Mouse (Mus musculus) liver, embryonic 13.5 days (tissue): ENCODE data around the gene Tmem53. TPM values are rescaled to one million over a fixed set of nuclear protein-coding genes. Genes with fewer than 3 reads are reported as not detected.
A peak's percentile ranks its signal among the peaks of the same experiment; 100 is the strongest.

Experiments
- ATAC-seq: fragments of 200-750 bp; cut with Nextera tagmentation; 2 replicates; pipeline ENCODE4 v1.8.0; 2017; ENCODE audit warnings: low read depth, mild to moderate bottlenecking, moderate number of reproducible peaks, moderate library complexity
- DNase-seq: peaks from one replicate; pipeline ENCODE4 v3.0.0; 2022
- H3K27ac ChIP-seq: fragments of 300-500 bp; sonication (generic); 2 replicates; pipeline ENCODE4 v1.5.1; 2015; ENCODE audit warnings: moderate library complexity, mild to moderate bottlenecking, inconsistent platforms
- H3K27me3 ChIP-seq: fragments of 300-500 bp; sonication (generic); 2 replicates; pipeline ENCODE4 v1.6.1; 2015; ENCODE audit warnings: mild to moderate bottlenecking, inconsistent platforms
- H3K36me3 ChIP-seq: fragments of 300-500 bp; sonication (generic); 2 replicates; pipeline ENCODE4 v1.6.1; 2015; ENCODE audit warnings: mild to moderate bottlenecking, inconsistent platforms
- H3K4me1 ChIP-seq: fragments of 300-500 bp; sonication (generic); replicated peaks from 2 replicates; pipeline ENCODE4 v1.6.1; 2015; ENCODE audit warnings: inconsistent platforms
- H3K4me2 ChIP-seq: fragments of 300-500 bp; sonication (generic); 2 replicates; pipeline ENCODE4 v1.6.1; 2015; ENCODE audit warnings: inconsistent platforms, mild to moderate bottlenecking, moderate library complexity
- H3K4me3 ChIP-seq: fragments of 300-500 bp; sonication (generic); replicated peaks from 2 replicates; pipeline ENCODE4 v1.5.1; 2015; ENCODE audit warnings: mild to moderate bottlenecking, inconsistent platforms
- H3K9ac ChIP-seq: fragments of 300-500 bp; sonication (generic); 2 replicates; pipeline ENCODE4 v1.6.1; 2015; ENCODE audit warnings: mild to moderate bottlenecking, inconsistent platforms
- H3K9me3 ChIP-seq: fragments of 300-500 bp; sonication (generic); replicated peaks from 2 replicates; pipeline ENCODE4 v1.6.1; 2016; ENCODE audit warnings: inconsistent platforms
- WGBS: fragments of 180-500 bp; shearing (Covaris S2); methylation state at CpG from one replicate; pipeline ENCODE4 v1.1.7; 2015; ENCODE audit not compliant: insufficient replicate concordance; 5-methylcytosine and 5-hydroxymethylcytosine counted together
- polyA plus RNA-seq: library from polyadenylated mRNA; unstranded; fragments of >200 nt; fragmentation: Nextera tagmentation; extraction: Ambion mirVana; gene quantifications from 2 replicates; pipeline ENCODE4 v1.2.1, GENCODE M21; 2015

The Tmem53 gene
- polyA plus RNA-seq, 1 experiment from 2014 or later: 3.5 TPM

DNA sequence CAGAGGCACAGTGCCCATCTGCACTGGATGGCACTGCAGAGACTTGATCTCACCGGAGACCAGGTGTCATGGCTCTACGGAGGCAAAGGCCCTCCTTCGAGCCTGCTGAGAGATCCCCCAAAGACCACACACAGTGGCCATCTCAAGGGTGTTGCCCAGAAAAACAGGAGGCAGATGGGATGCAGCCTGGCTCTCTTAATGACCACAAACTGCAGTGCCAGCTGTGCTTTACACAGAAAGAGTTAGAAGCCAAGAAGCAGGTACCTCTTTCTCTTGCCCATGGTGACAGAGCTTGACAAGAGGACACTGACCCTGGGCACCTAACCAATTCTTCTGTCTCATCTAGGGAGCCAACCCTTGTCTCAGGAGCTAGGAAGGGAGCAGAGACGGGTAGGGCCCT, 32.6 kb downstream of the Tmem53 start:
- H3K9me3 ChIP-seq: no peaks in the 10 kb centered on the region
- WGBS: 77% methylated on average over 4 of the region's 4 CpGs
- DNase-seq: no peak
- H3K9ac ChIP-seq: 0 out of 2 replicates have a peak overlapping the region, but pooled peaks have one; percentile 7
- no peak for ATAC-seq
- peak overlapping the region; percentile 10; the same call in 1 of the 2 replicates for H3K27ac ChIP-seq
- no peaks in the 10 kb centered on the region for H3K27me3 ChIP-seq
- no peak overlapping the region for H3K4me3 ChIP-seq
- H3K36me3 ChIP-seq: peaks cover 86% of the 10 kb centered on the region
- peaks cover 40% of the 10 kb centered on the region for H3K4me1 ChIP-seq
- no peak overlapping the region for H3K4me2 ChIP-seq

DNA sequence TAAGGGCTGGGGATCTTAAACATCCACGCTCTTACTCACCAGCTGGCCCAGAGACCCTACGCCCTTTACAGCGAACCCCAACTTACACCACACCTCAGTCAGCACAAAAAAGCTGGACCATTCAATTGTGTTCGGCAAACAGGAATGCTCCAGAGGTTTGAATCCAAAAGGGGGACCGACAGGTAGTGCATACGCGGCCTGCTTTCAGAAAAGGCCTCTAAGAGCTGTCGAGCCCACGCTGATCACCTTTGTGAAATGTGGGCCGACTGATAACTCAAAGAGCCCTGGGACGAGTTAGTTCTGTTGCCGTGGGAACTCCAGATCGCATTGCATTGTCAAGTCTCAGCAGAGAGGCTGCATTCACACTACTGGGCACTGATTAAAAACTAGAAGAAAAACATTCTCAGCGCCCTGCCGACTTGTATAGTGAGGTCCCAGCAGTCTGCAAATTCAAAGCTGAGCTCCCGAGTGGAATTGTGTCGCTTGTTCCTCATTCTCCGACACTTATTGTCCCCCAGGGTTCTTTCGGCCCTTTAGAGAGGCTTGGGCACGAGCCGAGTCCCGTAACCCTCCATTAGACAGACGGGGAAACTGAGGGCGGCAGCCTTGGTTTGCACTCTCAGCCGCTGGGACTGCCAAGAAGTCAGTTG, 36.7 kb downstream of the Tmem53 start:
- peak overlapping the region; percentile 87 for H3K4me2 ChIP-seq
- ATAC-seq (peak; percentile 41), DNase-seq (peak; percentile 29)
- H3K4me3 ChIP-seq: peak overlapping the region; percentile 83
- peak overlapping the region; percentile 93 for H3K27ac ChIP-seq
- 19% methylated on average over 25 of the region's 25 CpGs for WGBS
- peaks cover 45% of the 10 kb centered on the region for H3K36me3 ChIP-seq
- peak overlapping the region; percentile 72 for H3K9ac ChIP-seq
- H3K9me3 ChIP-seq: no peaks in the 10 kb centered on the region
- no peaks in the 10 kb centered on the region for H3K27me3 ChIP-seq
- H3K4me1 ChIP-seq: peaks cover 50% of the 10 kb centered on the region

DNA sequence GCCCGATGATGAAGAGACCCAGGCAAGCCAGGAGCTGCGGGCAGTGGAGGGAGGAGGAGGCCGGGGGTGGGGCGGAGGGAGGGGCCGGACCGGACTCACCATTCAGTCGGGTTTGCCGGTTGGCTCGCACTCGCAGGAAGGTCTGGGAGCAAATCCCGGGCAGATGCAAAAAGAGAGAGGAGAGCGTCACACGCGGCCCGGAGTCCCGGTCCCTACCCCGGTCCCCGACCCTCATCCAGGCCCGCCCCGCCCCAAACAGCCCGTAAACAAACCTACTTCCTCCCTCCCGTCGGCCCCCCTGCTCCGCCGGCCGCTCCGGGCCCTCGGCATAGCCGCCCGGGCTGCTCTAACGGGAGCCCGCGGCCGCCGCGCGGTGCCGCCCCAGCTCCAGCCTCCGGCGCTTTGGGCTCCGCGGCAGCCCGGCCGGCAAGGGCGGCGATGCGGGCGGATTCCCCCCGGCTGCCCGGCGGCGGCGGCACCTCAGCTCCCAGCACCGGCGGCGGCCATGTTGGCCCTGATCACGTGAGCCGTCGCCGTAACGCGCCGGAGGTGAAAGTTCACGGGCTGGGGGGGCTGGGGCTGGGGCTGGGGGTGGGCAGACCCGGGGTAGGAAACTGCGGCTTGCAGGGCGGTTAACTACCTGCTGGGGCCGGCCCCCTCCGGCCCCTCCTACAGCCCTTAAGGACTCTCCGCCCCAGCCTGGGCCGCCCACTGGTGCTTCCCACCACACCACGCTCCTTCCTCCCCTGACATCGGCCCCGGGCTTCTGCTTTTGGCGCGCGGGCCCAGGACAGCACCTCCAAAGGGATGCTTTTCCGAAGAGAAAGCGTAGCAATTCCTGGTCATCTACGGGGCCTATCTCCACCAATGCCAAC, 37.4 kb downstream of the Tmem53 start:
- Histone ChIP-seq H3K9ac (peak overlapping the region; percentile 72), H3K27me3 (no peaks in the 10 kb centered on the region), H3K27ac (peak overlapping the region; percentile 93), H3K36me3 (peaks cover 38% of the 10 kb centered on the region), H3K9me3 (no peaks in the 10 kb centered on the region), H3K4me1 (peaks cover 42% of the 10 kb centered on the region), H3K4me3 (peak overlapping the region; percentile 83), H3K4me2 (peak overlapping the region; percentile 87)
- WGBS: under 1% methylated on average over 80 of the region's 80 CpGs
- DNase-seq (peak; percentile 67), ATAC-seq (peak; percentile 84)

DNA sequence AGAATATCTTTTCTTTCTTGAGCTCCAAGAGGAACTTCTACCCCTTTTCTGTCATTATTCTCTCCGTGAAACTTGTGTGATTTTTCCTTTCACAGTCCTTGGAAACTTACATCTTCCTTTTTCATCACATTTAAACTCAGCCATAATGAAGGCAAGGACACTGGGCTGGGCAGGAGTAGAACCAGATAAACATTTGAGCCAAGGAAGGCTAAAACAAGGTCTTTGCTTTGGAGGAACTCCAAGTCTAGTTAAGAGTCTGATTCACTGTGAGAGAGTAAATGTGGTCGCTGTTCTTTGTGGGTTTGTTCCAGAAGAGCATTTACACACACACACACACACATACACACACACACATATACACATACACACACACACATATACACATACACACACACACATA, 39.9 kb downstream of the Tmem53 start:
- DNase-seq: no peak
- Histone ChIP-seq H3K27ac (no peak overlapping the region), H3K27me3 (0 out of 2 replicates have a peak, but pooled peaks cover 5% of the 10 kb centered on the region), H3K4me2 (no peak overlapping the region), H3K4me1 (peaks cover 33% of the 10 kb centered on the region), H3K36me3 (peaks cover 12% of the 10 kb centered on the region), H3K4me3 (no peak overlapping the region), H3K9ac (no peak overlapping the region), H3K9me3 (no peaks in the 10 kb centered on the region)
- no peak for ATAC-seq
- 66% methylated on average over 2 of the region's 2 CpGs for WGBS

DNA sequence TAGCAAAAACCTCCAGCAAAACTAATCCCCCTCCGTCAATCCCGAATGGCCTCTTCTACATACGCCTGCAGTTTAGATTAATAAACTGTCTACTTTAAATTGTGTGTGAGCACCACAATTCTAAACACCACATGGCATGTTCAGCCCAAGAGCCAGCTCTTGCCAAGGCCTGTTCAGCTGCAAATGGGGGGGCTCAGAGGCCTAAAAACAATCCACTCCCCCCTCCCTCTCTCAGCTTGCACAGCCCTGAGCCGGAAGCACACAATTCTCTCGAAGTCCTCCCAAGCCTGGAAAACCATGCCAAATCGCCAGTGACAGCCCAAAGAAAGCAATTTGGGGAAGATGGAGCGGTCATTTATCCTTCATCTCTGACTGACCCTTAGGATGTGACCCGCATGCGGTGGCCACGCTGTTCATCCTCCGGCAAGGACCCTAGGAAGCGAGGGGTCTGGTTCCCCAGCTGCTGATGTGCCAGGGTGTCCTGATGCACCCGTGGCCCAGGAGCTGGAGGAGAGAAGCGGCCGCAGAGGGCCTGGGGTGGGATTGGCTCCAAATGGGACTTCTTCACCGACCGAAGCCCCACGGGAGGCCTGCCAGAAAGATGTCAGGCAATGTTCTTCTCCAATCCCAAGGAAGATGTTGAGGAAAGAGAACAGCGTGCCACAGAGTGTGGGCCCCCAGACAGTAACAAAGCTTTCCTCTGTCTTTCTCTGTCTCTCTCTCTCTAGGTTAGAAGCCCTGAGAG, 45.3 kb downstream of the Tmem53 start:
- Histone ChIP-seq H3K9ac (no peak overlapping the region), H3K9me3 (no peaks in the 10 kb centered on the region), H3K4me2 (no peak overlapping the region), H3K27me3 (peaks cover 39% of the 10 kb centered on the region), H3K36me3 (no peaks in the 10 kb centered on the region), H3K27ac (no peak overlapping the region), H3K4me3 (no peak overlapping the region), H3K4me1 (no peaks in the 10 kb centered on the region)
- ATAC-seq: no peak
- WGBS: 82% methylated on average over 19 of the region's 19 CpGs
- DNase-seq: no peak

DNA sequence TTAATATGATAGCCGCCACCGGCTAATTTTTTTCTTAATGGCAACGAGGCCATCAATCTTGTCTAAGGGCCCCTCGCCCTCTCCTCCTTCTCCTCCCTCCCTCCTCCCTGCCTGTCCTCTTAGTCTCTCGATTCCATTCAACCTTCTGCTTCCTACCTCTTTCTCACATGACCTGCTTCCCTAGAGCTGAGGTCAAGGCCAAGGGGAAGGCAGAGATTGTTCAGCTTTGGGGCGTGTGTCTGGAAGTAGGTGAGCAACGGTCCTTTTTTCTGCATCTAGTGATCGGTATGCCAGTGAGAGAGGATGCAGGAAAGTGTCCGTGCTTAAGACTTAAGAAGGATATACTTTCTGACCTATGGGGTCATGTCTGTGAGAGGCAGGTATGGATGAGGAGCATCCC, 46.1 kb downstream of the Tmem53 start:
- H3K27me3 ChIP-seq: peaks cover 47% of the 10 kb centered on the region
- H3K4me2 ChIP-seq: no peak overlapping the region
- DNase-seq (no peak), ATAC-seq (no peak)
- 69% methylated on average over 9 of the region's 9 CpGs for WGBS
- no peak overlapping the region for H3K27ac ChIP-seq
- no peaks in the 10 kb centered on the region for H3K36me3 ChIP-seq
- no peaks in the 10 kb centered on the region for H3K9me3 ChIP-seq
- no peak overlapping the region for H3K4me3 ChIP-seq
- no peaks in the 10 kb centered on the region for H3K4me1 ChIP-seq
- H3K9ac ChIP-seq: no peak overlapping the region

DNA sequence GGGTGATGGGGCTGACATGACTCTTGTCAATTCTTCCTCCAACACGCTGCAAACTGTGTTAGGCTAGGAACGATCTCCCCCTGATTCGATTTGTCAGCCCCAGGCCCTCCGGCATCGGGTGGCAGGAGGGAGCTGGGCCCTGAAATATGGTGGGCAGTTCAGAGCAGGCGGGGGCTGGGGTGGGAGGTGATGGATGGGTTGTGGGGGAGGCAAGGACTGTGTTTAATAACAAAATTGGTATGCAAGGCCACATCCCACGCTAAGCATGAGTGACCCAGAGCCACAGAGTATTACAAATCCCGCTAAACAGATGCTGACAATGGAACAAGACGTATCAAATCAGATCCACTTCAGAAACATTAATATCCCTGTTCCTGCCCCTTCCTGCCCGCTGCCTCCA, 48.2 kb downstream of the Tmem53 start:
- DNase-seq: no peak
- Histone ChIP-seq H3K9me3 (no peaks in the 10 kb centered on the region), H3K27me3 (peaks cover 68% of the 10 kb centered on the region), H3K4me1 (peaks cover 17% of the 10 kb centered on the region), H3K27ac (no peak overlapping the region), H3K4me2 (no peak overlapping the region), H3K36me3 (no peaks in the 10 kb centered on the region), H3K4me3 (no peak overlapping the region), H3K9ac (no peak overlapping the region)
- WGBS: 76% methylated on average over 10 of the region's 10 CpGs
- ATAC-seq: no peak

DNA sequence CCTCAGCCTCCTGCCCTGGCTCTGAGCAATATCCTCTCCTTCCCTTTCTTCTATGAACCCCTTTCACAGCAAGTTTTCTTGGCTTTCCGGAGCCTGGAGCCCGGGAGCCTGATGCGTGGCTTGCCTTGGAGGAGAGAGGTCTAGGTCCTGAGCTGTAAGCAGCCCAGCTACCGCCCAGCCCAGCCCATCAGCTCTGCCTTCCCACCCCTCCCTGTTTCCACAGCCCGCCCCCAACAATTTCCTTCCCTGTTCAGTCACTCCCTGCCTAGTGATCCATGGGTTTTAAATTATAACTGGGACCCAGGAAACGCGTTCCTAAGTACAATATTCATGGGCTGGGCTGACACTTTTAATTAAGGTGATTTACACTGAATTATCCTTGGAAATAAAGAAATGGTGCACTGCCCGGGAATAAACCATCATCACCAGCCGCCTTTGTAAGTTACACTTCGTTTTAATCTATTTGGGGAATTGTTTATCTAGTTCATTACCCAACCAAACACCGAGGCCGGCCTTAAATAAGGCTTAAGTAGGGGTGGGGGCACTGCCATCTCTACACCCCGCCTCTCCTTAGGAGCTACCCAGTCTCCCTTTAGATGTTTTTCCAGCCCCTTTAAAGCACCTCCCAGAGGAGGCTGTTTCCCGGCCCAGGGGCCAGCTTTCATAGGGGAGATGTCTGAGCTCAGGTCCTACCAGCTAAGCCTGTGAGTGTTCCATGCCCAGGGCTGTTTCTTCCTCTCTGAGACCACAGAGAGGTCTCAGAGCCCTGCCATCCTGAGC, 50.5 kb downstream of the Tmem53 start:
- no peak overlapping the region for H3K4me3 ChIP-seq
- H3K36me3 ChIP-seq: no peaks in the 10 kb centered on the region
- 47% methylated on average over 14 of the region's 14 CpGs for WGBS
- peaks cover 17% of the 10 kb centered on the region for H3K4me1 ChIP-seq
- H3K27me3 ChIP-seq: peaks cover 86% of the 10 kb centered on the region
- H3K9me3 ChIP-seq: no peaks in the 10 kb centered on the region
- no peak overlapping the region for H3K27ac ChIP-seq
- DNase-seq (no peak), ATAC-seq (no peak)
- no peak overlapping the region for H3K9ac ChIP-seq
- H3K4me2 ChIP-seq: no peak overlapping the region

DNA sequence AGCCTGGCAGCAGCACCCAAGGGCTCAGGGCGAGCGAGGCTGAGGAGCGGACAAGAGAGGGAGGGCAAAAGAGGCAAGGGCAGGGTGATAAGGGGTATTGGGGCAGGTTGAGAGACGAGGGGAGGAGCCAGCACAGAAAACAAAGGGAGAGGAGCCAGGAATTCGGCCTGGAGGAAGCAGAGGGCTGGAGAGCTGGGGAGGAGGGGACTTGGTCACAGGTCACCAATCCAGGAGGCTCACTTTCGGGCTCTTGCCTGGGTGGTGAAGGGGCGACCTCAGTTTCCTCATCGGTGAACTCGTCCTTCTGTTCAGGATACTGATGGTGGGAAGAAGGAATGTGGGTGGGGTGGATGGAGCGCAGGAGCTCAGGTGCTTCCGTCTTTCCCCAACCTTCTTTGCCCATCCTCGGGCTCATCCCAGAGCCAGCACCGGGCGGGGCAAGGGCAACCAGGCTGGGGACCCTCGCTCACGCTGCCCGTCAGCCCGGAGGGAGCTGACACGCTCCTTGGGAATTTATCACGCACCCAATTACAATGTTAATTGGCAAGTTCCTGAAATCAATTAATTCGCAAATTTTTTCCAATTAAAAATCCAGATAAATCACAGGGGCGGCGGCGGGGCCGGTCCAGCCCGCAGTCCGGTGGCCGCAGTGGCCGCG, 52.0 kb downstream of the Tmem53 start:
- ATAC-seq (no peak), DNase-seq (no peak)
- no peaks in the 10 kb centered on the region for H3K36me3 ChIP-seq
- H3K27me3 ChIP-seq: peaks cover 86% of the 10 kb centered on the region
- no peak overlapping the region for H3K27ac ChIP-seq
- 25% methylated on average over 30 of the region's 30 CpGs for WGBS
- peak overlapping the region; percentile 68 for H3K4me2 ChIP-seq
- peak overlapping the region; percentile 49 for H3K4me3 ChIP-seq
- peaks cover 17% of the 10 kb centered on the region for H3K4me1 ChIP-seq
- peak overlapping the region; percentile 15 for H3K9ac ChIP-seq
- no peaks in the 10 kb centered on the region for H3K9me3 ChIP-seq

DNA sequence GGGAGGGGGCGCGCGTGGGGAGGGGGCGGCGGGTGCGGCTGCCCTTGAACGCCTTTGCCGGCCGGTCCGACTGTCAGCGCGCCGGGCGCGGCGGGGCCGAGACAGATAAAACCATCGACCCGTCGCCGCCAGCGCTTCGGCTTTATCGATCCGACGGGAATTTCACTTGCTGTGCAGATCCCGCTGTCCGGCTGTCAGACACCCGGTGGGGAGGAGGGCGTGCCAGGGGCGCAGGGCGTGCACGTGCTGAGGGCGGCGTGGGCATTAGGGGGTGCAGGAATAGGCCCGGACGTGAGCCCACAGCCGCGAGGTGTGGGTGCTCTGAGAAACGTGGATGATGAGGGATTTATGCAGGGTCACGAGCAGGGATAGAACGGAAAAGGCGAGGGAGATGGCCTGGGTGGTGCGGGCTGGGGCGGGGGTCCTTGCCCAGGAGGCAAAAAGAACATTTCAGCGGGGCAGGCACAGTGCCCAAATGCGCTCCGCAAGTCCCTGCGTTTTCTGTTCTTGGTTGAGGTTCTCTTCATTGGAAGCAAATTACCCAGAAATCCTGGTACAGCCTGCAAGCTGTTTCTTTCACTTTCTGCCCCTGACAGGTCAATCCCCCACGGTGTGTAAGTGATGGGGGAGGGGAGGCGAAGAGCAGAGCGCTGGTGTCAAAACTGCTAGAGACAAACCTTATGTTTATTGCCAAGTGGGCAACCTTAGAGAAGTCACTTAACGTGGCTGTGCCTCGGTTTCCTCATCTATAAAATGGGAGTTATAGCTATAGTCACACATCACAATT, 52.7 kb downstream of the Tmem53 start:
- Histone ChIP-seq H3K4me3 (peak overlapping the region; percentile 49), H3K36me3 (no peaks in the 10 kb centered on the region), H3K4me1 (peaks cover 17% of the 10 kb centered on the region), H3K4me2 (peak overlapping the region; percentile 68), H3K27me3 (peaks cover 82% of the 10 kb centered on the region), H3K9me3 (no peaks in the 10 kb centered on the region), H3K9ac (peak overlapping the region; percentile 15), H3K27ac (no peak overlapping the region)
- WGBS: 12% methylated on average over 54 of the region's 54 CpGs
- DNase-seq (no peak), ATAC-seq (peak; percentile 47; the same call in 1 of the 2 replicates)
